In the genomic region with DNA sequence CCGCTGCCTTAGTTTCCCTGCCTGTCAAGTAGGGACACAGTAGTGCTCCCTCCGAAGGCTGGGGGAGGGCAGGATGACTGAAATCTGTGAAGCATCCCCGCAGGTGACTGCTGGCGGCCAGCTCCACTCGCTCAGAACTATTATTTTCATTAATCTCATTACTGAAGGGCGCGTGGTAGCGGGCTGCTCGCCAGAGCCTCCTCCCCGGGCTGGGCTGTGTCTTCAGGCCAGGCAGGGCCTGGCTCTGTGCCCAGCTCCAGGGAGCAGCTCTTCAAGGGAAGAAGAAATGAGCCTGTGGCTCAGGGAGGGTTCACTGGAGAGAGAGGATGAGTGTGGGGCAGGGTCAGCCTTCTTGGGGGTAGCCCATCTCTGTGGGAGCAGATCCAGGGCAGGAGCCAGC, we compare ENCODE assay signal across 8 mouse cellular contexts. TPM values are rescaled to one million over a fixed set of nuclear protein-coding genes. Genes with fewer than 3 reads are reported as not detected.
DNase-seq lines count a peak whose midpoint lies in the region.

No protein-coding gene starts in this region.

- 23% methylated on average over 10 of the region's 10 CpGs for WGBS in forebrain, embryonic 10.5 days

- H3K27ac ChIP-seq in forebrain, embryonic 10.5 days = peak overlapping the region; percentile 7; the same call in 1 of the 2 replicates

- H3K36me3 ChIP-seq in forebrain, embryonic 10.5 days (replicated peaks) = no peaks in the 10 kb centered on the region

- intact Hi-C loops in heart, postnatal 14 days (cut with DNase I) = no loop called here

- H3K4me3 ChIP-seq in forebrain, embryonic 10.5 days = no peak overlapping the region

- peaks cover 88% of the 10 kb centered on the region for H3K27me3 ChIP-seq in forebrain, embryonic 10.5 days (ENCODE audit: poor library complexity, severe bottlenecking)

- no peaks in the 10 kb centered on the region for H3K9me3 ChIP-seq in forebrain, embryonic 10.5 days

- H3K4me1 ChIP-seq in forebrain, embryonic 10.5 days = peaks cover 53% of the 10 kb centered on the region

- DNase-seq in MN1 (ENCODE audit: low spot score) = peak; percentile 86
- DNase-seq in adrenal gland, postnatal 10 days = peak; percentile 89
- no peak for DNase-seq in forebrain, embryonic 10.5 days (ENCODE audit: extremely low spot score, low spot score)
- peak; percentile 88 to 89 for DNase-seq in heart, postnatal 14 days
- DNase-seq in kidney, postnatal 36 days = peak; percentile 76 to 89
- peak; percentile 84 for DNase-seq in ovary, adult 18-20 months (ENCODE audit: low spot score)
- DNase-seq in left cerebral cortex, adult 11 months (ENCODE audit: low spot score) = no peak
- no peak for DNase-seq in layer of hippocampus, adult 18-20 months (ENCODE audit: low spot score in 2 of 2)

RNA-seq across cellular contexts. Expression of a gene that starts 38.3 kb away (rescaled TPM):
- 10 to 100 TPM; 24.6 to 30.4 TPM for total RNA-seq in adrenal gland, postnatal 10 days (2021)
- polyA plus RNA-seq in forebrain, embryonic 10.5 days (2016; fragmentation: Nextera tagmentation; extraction: Ambion mirVana) = 16.7 and 17.1 TPM in 2 replicates
- 10 to 100 TPM; 17.8 to 35.3 TPM for total RNA-seq in heart, postnatal 14 days (2021)
- total RNA-seq in layer of hippocampus, adult 18-20 months (2021) = 10 to 100 TPM; 39.2 to 42.9 TPM

Comparison
In these comparisons a context has a peak if more than half of its experiments do, and no peak if none do; other contexts are left out.
1. DNase-seq: peak in MN1 (single experiment), adrenal gland, postnatal 10 days (single experiment), heart, postnatal 14 days (2 of 2), kidney, postnatal 36 days (2 of 2) and ovary, adult 18-20 months (single experiment); none in forebrain, embryonic 10.5 days (single experiment), left cerebral cortex, adult 11 months (single experiment) and layer of hippocampus, adult 18-20 months (0 of 2).